18 mouse cellular contexts compared by ENCODE assay signal in the genomic region with DNA sequence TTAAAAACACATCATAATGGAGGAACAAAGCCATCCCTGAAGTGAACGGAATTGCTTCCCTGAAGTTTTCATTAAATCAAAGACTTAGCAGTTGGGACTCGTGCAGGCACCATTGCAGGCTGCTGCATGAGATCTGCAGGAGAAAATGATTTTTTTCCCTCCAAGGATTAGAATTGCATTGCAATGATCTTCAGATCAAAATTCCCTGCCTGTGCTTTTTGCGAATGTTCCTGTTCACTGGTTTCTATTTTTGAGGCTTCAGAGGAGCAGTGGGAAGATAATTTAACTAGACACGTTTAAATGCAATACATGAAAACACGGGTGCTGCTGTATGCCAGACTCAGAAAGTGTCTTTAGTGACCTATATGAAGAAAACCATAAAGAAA.
DNase-seq lines count a peak whose midpoint lies in the region; ATAC-seq and TF ChIP-seq lines count a peak whose summit lies in the region.
"Had no signal": no experiment of that assay in that cellular context is flagged by ENCODE, and none has a peak within 500 bp of the region (broad histone marks: within the 10 kb centered on the region; RNA-seq: fewer than 3 reads in every experiment).

No protein-coding gene starts in this region.

- no peak for TF ChIP-seq CTCF in layer of hippocampus, adult 2 months (conservative IDR thresholded peaks at IDR 0.05)
- TF ChIP-seq CTCF in brain, embryonic 14.5 days (IDR thresholded peaks at IDR 0.05; ENCODE audit: borderline replicate concordance, extremely low read depth, insufficient read depth, insufficient read length): no peak
- TF ChIP-seq CTCF in forebrain, postnatal 0 days (IDR thresholded peaks at IDR 0.05; ENCODE audit: low read depth): no peak

- H3K9ac ChIP-seq in forebrain, postnatal 0 days: no peak overlapping the region
- H3K9ac ChIP-seq in midbrain, embryonic 16.5 days (ENCODE audit: low read depth, low read length): 0 out of 2 replicates have a peak overlapping the region, but pooled peaks have one; percentile 6
- H3K9ac ChIP-seq: embryonic facial prominence, embryonic 13.5 days had no signal

- ATAC-seq in forebrain, postnatal 0 days: peak; percentile 84
- ATAC-seq in midbrain, embryonic 16.5 days: peak; percentile 89
- ATAC-seq: inflammation-experienced regulatory T-cells, adult 6 months had no signal

- no peak overlapping the region for H3K4me2 ChIP-seq in forebrain, postnatal 0 days (ENCODE audit: low read depth)
- peak overlapping the region; percentile 9; the same call in 1 of the 2 replicates for H3K4me2 ChIP-seq in midbrain, embryonic 16.5 days (ENCODE audit: low read length)
- H3K4me2 ChIP-seq: embryonic facial prominence, embryonic 13.5 days had no signal

- no peaks in the 10 kb centered on the region for H3K27me3 ChIP-seq in forebrain, postnatal 0 days (ENCODE audit: insufficient read depth, low read length)
- H3K27me3 ChIP-seq in midbrain, embryonic 16.5 days (ENCODE audit: control insufficient read depth, insufficient read depth, low read depth, low read length): no peaks in the 10 kb centered on the region
- H3K27me3 ChIP-seq: embryonic facial prominence, embryonic 13.5 days had no signal

- no peaks in the 10 kb centered on the region for H3K4me1 ChIP-seq in forebrain, postnatal 0 days (ENCODE audit: insufficient read depth)
- peaks cover 17% of the 10 kb centered on the region for H3K4me1 ChIP-seq in midbrain, embryonic 16.5 days (ENCODE audit: control insufficient read depth, insufficient read depth, low read length)
- H3K4me1 ChIP-seq: embryonic facial prominence, embryonic 13.5 days; heart, embryonic 10.5 days; limb, embryonic 10.5 days had no signal

- no peaks in the 10 kb centered on the region for H3K9me3 ChIP-seq in forebrain, postnatal 0 days (ENCODE audit: low read length)
- H3K9me3 ChIP-seq in midbrain, embryonic 16.5 days (replicated peaks; ENCODE audit: control insufficient read depth, low read length, poor library complexity, severe bottlenecking): no peaks in the 10 kb centered on the region
- H3K9me3 ChIP-seq: embryonic facial prominence, embryonic 13.5 days; heart, embryonic 10.5 days; limb, embryonic 10.5 days had no signal

- intact Hi-C loops in heart, postnatal 10 days (cut with DNase I): no loop called here

- no peak for DNase-seq in layer of hippocampus, adult 2 months (ENCODE audit: low spot score in 2 of 2)
- no peak for DNase-seq in layer of hippocampus, adult 9-11 months
- peak; percentile 77 for DNase-seq in brain, embryonic 14.5 days (ENCODE audit: low read depth)
- no peak for DNase-seq in forebrain, postnatal 0 days
- no peak for DNase-seq in heart, postnatal 10 days
- no peak for DNase-seq in Muller cell, postnatal 12 days (ENCODE audit: inconsistent ontology term)
- DNase-seq: adrenal gland, adult 8-10 months; cerebellum, adult 9-11 months; kidney, adult 2 months; kidney, postnatal 10 days; lung, adult 18-20 months; lung, postnatal 36 days; thymus, postnatal 4 days had no signal

- H3K4me3 ChIP-seq in layer of hippocampus, adult 2 months: no peak overlapping the region
- no peak overlapping the region for H3K4me3 ChIP-seq in forebrain, postnatal 0 days (ENCODE audit: low read depth, low read length)
- no peak overlapping the region for H3K4me3 ChIP-seq in midbrain, embryonic 16.5 days (ENCODE audit: low read depth, low read length)
- H3K4me3 ChIP-seq: embryonic facial prominence, embryonic 13.5 days; heart, embryonic 10.5 days; limb, embryonic 10.5 days had no signal

- H3K36me3 ChIP-seq in forebrain, postnatal 0 days (ENCODE audit: insufficient read depth): no peaks in the 10 kb centered on the region
- H3K36me3 ChIP-seq in midbrain, embryonic 16.5 days (ENCODE audit: control insufficient read depth, insufficient read depth, low read length): no peaks in the 10 kb centered on the region
- H3K36me3 ChIP-seq: embryonic facial prominence, embryonic 13.5 days; heart, embryonic 10.5 days; limb, embryonic 10.5 days had no signal

- peak overlapping the region; percentile 1; the same call in 1 of the 2 replicates for H3K27ac ChIP-seq in layer of hippocampus, adult 2 months
- peak overlapping the region; percentile 36 for H3K27ac ChIP-seq in forebrain, postnatal 0 days (ENCODE audit: low read depth, low read length)
- peak overlapping the region; percentile 78 for H3K27ac ChIP-seq in midbrain, embryonic 16.5 days (ENCODE audit: low read length)
- H3K27ac ChIP-seq: embryonic facial prominence, embryonic 13.5 days; heart, embryonic 10.5 days; limb, embryonic 10.5 days had no signal

- no peak for TF ChIP-seq POLR2A in brain, embryonic 14.5 days (IDR thresholded peaks at IDR 0.05; ENCODE audit: borderline replicate concordance, extremely low read depth, insufficient read depth, insufficient read length, poor library complexity, severe bottlenecking)

- whole genome bisulfite sequencing in forebrain, postnatal 0 days: 28% methylated on average over 5 of the region's 5 CpGs
- 26% methylated on average over 5 of the region's 5 CpGs for WGBS in midbrain, embryonic 16.5 days

Comparison
In these comparisons a context has a peak if more than half of its experiments do, and no peak if none do; other contexts are left out.
1. H3K27ac ChIP-seq: peak in every context shown above with its lines; median percentile 78 in midbrain, embryonic 16.5 days; 36 in forebrain, postnatal 0 days; 1 in layer of hippocampus, adult 2 months.